Mouse (Mus musculus) lung, embryonic 14.5 days (tissue): ENCODE data around the gene Tspan14. TPM values are rescaled to one million over a fixed set of nuclear protein-coding genes. Genes with fewer than 3 reads are reported as not detected.

Experiments used
- ATAC-seq: fragments of 200-750 bp; cut with Nextera tagmentation; 2 replicates; pipeline ENCODE4 v1.8.0; 2017; ENCODE audit warnings: mild to moderate bottlenecking, moderate TSS enrichment, moderate library complexity; ENCODE audit not compliant: insufficient read depth
- DNase-seq: peaks from one replicate; pipeline ENCODE4 v3.0.0-alpha.2; 2015
- H3K27ac ChIP-seq: fragments of 300-500 bp; sonication (generic); 2 replicates; pipeline ENCODE4 v1.5.1; 2014; ENCODE audit warnings: low read depth, mild to moderate bottlenecking, moderate library complexity
- H3K27me3 ChIP-seq: fragments of 300-500 bp; sonication (generic); 2 replicates; pipeline ENCODE4 v1.6.1; 2014; ENCODE audit warnings: low read length, control low read depth; ENCODE audit not compliant: insufficient read depth
- H3K36me3 ChIP-seq: fragments of 300-500 bp; sonication (generic); 2 replicates; pipeline ENCODE4 v1.6.1; 2014; ENCODE audit warnings: control low read depth; ENCODE audit not compliant: insufficient read depth
- H3K4me1 ChIP-seq: fragments of 300-500 bp; sonication (generic); 2 replicates; pipeline ENCODE4 v1.6.1; 2014; ENCODE audit warnings: antibody characterized with exemption, control low read depth; ENCODE audit not compliant: insufficient read depth
- H3K4me2 ChIP-seq: fragments of 300-500 bp; sonication (generic); 2 replicates; pipeline ENCODE4 v1.6.1; 2014; ENCODE audit warnings: mild to moderate bottlenecking
- H3K4me3 ChIP-seq: fragments of 300-500 bp; sonication (generic); 2 replicates; pipeline ENCODE4 v1.5.1; 2014; ENCODE audit warnings: low read depth, low read length
- H3K9ac ChIP-seq: fragments of 300-500 bp; sonication (generic); 2 replicates; pipeline ENCODE4 v1.6.1; 2014
- H3K9me3 ChIP-seq: fragments of 300-500 bp; sonication (generic); 2 replicates; pipeline ENCODE4 v1.6.1; 2016; ENCODE audit warnings: low read depth, low read length, control low read depth
- CTCF ChIP-seq: IDR thresholded peaks from 2 replicates; pipeline ENCODE4 v1.5.1; 2016; ENCODE audit warnings: antibody characterized with exemption, low read depth
- WGBS: fragments of 180-500 bp; shearing (Covaris S2); extraction: QIAGEN DNeasy Blood & Tissue Kit; methylation state at CpG from one replicate; pipeline ENCODE4 v1.1.7; 2014; 5-methylcytosine and 5-hydroxymethylcytosine counted together
- polyA plus RNA-seq: library from polyadenylated mRNA; unstranded; fragments of >200 nt; fragmentation: Nextera tagmentation; extraction: Ambion mirVana; gene quantifications from 2 replicates; pipeline ENCODE4 v1.2.1, GENCODE M21; 2014

The Tspan14 gene
- polyA plus RNA-seq, 1 experiment from 2014 or later, result 105 TPM

DNA sequence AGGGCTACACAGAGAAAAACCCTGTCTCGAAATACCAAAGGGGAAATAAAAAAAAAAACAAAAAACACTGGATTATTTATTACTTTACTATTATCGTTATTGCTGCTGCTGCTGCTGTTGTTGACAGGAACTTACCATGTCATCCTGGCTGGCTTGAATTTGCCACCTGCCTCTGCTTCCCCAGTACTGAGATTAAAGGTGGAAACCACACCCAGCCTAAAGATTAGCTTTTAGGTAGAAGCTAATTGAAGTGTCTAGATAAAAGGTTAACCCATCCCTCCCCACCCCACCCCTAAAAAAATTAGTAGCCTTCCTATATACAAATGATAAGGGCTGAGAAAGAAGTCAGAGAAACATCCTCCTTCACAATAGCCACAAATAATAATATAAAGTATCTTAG is 22.8 kb downstream of the Tspan14 start:
- Histone ChIP-seq H3K27me3 (no peaks in the 10 kb centered on the region), H3K4me2 (no peak overlapping the region), H3K4me3 (no peak overlapping the region), H3K9ac (no peak overlapping the region), H3K27ac (no peak overlapping the region), H3K36me3 (0 out of 2 replicates have a peak, but pooled peaks cover 4% of the 10 kb centered on the region), H3K4me1 (peaks cover 8% of the 10 kb centered on the region), H3K9me3 (no peaks in the 10 kb centered on the region)
- no peak for TF ChIP-seq CTCF
- ATAC-seq (no peak), DNase-seq (no peak)
- 94% methylated on average over 2 of the region's 2 CpGs for whole genome bisulfite sequencing

DNA sequence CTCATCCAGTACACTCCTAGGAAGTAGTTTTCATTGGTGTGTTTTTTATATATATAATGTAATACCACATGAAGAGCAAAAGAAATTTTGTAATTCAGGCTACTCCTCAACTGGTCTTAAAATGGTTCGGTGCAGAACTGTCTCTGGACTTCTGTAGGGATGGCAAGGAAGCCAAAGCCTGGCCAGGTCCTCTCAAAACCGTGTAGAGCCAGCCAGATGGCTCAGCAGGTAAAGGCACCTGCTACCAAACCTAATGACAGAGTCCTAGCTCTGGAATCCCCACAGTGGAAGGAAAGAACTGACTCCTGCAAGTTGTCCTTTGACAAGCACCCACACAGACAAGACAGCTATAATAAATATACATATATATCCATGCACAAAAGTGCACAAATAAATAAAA is 24.2 kb downstream of the Tspan14 start:
- DNase-seq (no peak), ATAC-seq (no peak)
- WGBS, result 72% methylated on average over 2 of the region's 2 CpGs
- Histone ChIP-seq H3K27ac (no peak overlapping the region), H3K36me3 (0 out of 2 replicates have a peak, but pooled peaks cover 4% of the 10 kb centered on the region), H3K9me3 (no peaks in the 10 kb centered on the region), H3K4me1 (no peaks in the 10 kb centered on the region), H3K4me2 (no peak overlapping the region), H3K27me3 (no peaks in the 10 kb centered on the region), H3K4me3 (no peak overlapping the region), H3K9ac (no peak overlapping the region)
- no peak for TF ChIP-seq CTCF

DNA sequence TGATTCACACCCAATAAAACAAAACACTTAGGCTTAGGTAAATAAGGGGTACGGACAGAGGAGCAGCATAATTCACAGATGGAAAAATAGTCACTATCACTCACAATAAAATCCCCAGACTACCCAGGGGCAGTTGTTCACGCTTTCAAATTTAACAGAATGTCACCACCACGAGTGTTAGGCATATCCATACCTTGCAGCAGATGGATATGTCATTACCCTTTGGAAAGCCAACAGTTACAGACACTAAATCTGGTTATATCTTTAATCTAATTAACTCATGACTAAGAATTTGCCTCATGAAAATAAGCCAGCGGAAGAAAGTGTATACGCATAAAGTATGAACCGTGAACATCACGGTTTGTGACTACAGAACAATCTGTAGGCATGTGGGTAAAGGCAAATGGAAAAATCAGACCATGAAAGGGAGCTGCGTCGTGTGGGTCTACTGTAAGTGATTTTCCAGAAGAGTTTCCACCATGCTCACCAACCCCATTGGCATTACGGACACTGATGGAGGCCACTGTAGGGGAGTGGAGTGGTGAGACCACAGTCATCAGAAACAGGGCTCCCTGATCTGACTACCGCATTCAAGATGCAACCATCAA is 28.1 kb downstream of the Tspan14 start:
- Histone ChIP-seq H3K27me3 (no peaks in the 10 kb centered on the region), H3K4me2 (no peak overlapping the region), H3K36me3 (no peaks in the 10 kb centered on the region), H3K27ac (no peak overlapping the region), H3K4me1 (peaks cover 3% of the 10 kb centered on the region; the same call in 1 of the 2 replicates), H3K9ac (no peak overlapping the region), H3K9me3 (no peaks in the 10 kb centered on the region), H3K4me3 (no peak overlapping the region)
- DNase-seq (no peak), ATAC-seq (no peak)
- WGBS, result 89% methylated on average over 11 of the region's 11 CpGs
- TF ChIP-seq CTCF, result no peak

DNA sequence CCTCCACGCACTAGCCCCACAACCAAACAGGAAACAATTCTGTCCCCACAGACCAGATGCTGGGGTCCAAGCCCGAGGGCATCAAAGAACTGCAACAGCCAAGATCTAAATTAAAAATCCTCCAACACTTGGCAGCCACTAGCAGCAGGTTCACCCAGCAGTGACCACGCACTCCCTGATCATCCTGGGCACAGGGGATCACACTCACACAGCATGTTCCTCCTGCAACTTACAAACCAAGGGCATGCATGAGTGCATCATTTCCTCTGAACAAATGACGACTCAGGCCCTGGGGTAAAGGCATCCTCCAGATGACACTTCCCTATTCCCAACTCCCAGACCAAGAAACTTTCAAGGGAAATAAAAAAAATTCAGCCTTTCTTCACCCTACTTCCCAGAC is 29.6 kb downstream of the Tspan14 start:
- H3K9me3 ChIP-seq, result no peaks in the 10 kb centered on the region
- H3K4me1 ChIP-seq, result peaks cover 6% of the 10 kb centered on the region; the same call in 1 of the 2 replicates
- no peaks in the 10 kb centered on the region for H3K36me3 ChIP-seq
- TF ChIP-seq CTCF, result no peak
- H3K27me3 ChIP-seq, result no peaks in the 10 kb centered on the region
- H3K9ac ChIP-seq, result no peak overlapping the region
- no peak for DNase-seq
- ATAC-seq, result no peak
- no peak overlapping the region for H3K4me2 ChIP-seq
- no peak overlapping the region for H3K4me3 ChIP-seq
- WGBS, result 78% methylated on average over 4 of the region's 4 CpGs
- no peak overlapping the region for H3K27ac ChIP-seq

DNA sequence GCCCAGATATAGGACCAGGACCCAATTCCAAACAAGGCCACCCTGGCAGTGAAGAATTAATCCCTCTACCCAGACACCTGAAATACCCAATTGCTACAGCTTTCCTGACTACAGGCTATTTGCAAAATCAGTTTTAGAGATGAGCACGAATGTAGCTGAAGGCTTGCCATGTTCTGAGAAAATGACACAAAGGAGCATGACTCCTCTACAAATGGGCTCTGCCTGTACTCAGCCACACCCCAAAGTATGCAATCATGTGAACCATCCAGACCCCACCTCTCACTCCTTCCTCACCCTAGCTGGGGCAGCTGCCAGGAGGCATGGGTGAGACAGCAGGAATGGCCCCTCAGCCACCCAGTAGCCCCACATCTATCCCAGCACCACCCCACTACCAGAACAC is 31.1 kb downstream of the Tspan14 start:
- H3K9me3 ChIP-seq, result no peaks in the 10 kb centered on the region
- H3K4me3 ChIP-seq, result no peak overlapping the region
- no peak overlapping the region for H3K4me2 ChIP-seq
- no peak for ATAC-seq
- H3K27me3 ChIP-seq, result no peaks in the 10 kb centered on the region
- peaks cover 17% of the 10 kb centered on the region; the same call in 1 of the 2 replicates for H3K4me1 ChIP-seq
- 88% methylated on average over 1 of the region's 1 CpGs for WGBS
- no peak for DNase-seq
- H3K36me3 ChIP-seq, result no peaks in the 10 kb centered on the region
- TF ChIP-seq CTCF, result no peak
- no peak overlapping the region for H3K9ac ChIP-seq
- no peak overlapping the region for H3K27ac ChIP-seq

DNA sequence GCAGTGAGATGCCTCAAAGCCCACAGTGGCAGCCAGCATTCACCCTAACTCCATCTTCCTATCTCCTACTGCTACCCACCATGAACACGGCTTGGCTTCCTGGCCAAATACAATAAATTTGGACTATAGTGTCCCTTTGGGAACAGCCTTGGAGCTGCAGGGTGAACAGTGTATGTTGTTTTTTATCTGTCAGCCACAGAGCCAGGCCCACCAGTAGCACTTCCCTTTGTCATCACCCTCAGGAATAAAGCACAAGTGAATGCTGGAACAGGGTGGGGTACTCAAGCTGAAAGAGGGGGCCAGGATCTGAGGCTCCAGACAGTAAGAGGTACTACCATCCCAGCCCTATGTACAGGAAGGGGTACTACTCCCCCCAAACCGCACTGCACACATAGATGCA is 31.6 kb downstream of the Tspan14 start:
- no peak for TF ChIP-seq CTCF
- H3K27me3 ChIP-seq, result no peaks in the 10 kb centered on the region
- no peaks in the 10 kb centered on the region for H3K36me3 ChIP-seq
- ATAC-seq (no peak), DNase-seq (no peak)
- H3K27ac ChIP-seq, result no peak overlapping the region
- no peak overlapping the region for H3K9ac ChIP-seq
- no peak overlapping the region for H3K4me2 ChIP-seq
- WGBS, result 83% methylated on average over 2 of the region's 2 CpGs
- peaks cover 17% of the 10 kb centered on the region; the same call in 1 of the 2 replicates for H3K4me1 ChIP-seq
- H3K4me3 ChIP-seq, result no peak overlapping the region
- H3K9me3 ChIP-seq, result no peaks in the 10 kb centered on the region

DNA sequence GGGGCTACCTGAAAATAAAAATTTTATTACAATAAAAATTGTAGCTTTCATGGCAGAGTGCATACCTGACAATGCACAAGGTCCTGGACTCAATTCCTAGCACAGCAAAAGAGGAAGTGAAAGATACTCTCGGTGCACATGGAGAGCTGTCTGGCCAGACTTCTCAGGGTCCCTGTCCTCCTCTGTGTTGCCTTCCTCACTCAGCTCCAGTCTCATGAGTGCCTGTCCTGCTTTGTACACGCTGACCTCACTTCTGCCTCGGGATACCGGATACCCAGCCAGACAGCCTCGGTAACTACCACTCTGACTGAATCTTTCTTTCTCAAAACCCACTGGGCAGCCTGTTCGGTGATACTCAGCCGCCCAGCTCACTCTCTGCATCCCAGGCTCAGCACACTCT is 33.3 kb downstream of the Tspan14 start:
- ATAC-seq, result no peak
- H3K27ac ChIP-seq, result no peak overlapping the region

More for the DNA sequence above, 33.3 kb downstream of the Tspan14 start:
- H3K4me3 ChIP-seq, result no peak overlapping the region
- H3K36me3 ChIP-seq, result 0 out of 2 replicates have a peak, but pooled peaks cover 1% of the 10 kb centered on the region
- no peak for TF ChIP-seq CTCF
- DNase-seq, result no peak
- H3K4me1 ChIP-seq, result peaks cover 17% of the 10 kb centered on the region; the same call in 1 of the 2 replicates
- H3K9ac ChIP-seq, result no peak overlapping the region
- H3K4me2 ChIP-seq, result no peak overlapping the region
- WGBS, result 77% methylated on average over 7 of the region's 7 CpGs
- H3K27me3 ChIP-seq, result no peaks in the 10 kb centered on the region
- no peaks in the 10 kb centered on the region for H3K9me3 ChIP-seq
